Mouse (Mus musculus): ENCODE measurements around the gene Fam107a. TPM values are rescaled to one million over a fixed set of nuclear protein-coding genes. Genes with fewer than 3 reads are reported as not detected.

Gene Fam107a
- polyA plus RNA-seq, 1 experiment from 2014 or later, result 0.43 TPM

- Histone ChIP-seq H3K27ac (no peak overlapping the region), H3K27me3 (replicated peaks) (no peaks in the 10 kb centered on the region), H3K4me1 (replicated peaks) (no peaks in the 10 kb centered on the region), H3K9me3 (no peaks in the 10 kb centered on the region), H3K4me2 (replicated peaks) (no peak overlapping the region), H3K36me3 (no peaks in the 10 kb centered on the region), H3K4me3 (replicated peaks) (no peak overlapping the region), H3K9ac (no peak overlapping the region)
- no peak for ATAC-seq
- 76% methylated on average over 5 of the region's 5 CpGs for WGBS
Observed at GRCm38 (mm10) chr14:8260214-8260613, 57.6 kb downstream of the Fam107a start.

GRCm38 (mm10) chr14:8259166-8259565 is 58.7 kb downstream of the Fam107a start, which contains the start of gene Acox2:
Acox2 (minus strand) TSS chr14:8259353.
- H3K9me3 ChIP-seq, result no peaks in the 10 kb centered on the region
- no peak within 1 kb of the TSS for H3K4me3 ChIP-seq (replicated peaks)
- ATAC-seq, result no peak; the same call in 1 of the 2 replicates
- H3K9ac ChIP-seq, result no peak within 1 kb of the TSS
- no peaks in the 10 kb centered on the region for H3K27me3 ChIP-seq (replicated peaks)
- no peak within 1 kb of the TSS for H3K4me2 ChIP-seq (replicated peaks)
- H3K36me3 ChIP-seq, result no peaks in the 10 kb centered on the region
- H3K4me1 ChIP-seq (replicated peaks), result no peaks in the 10 kb centered on the region
- H3K27ac ChIP-seq, result no peak within 1 kb of the TSS
- 79% methylated on average over 3 of the region's 3 CpGs for WGBS

GRCm38 (mm10) chr14:8258752-8259151 is 59.1 kb downstream of the Fam107a start:
- WGBS, result 55% methylated on average over 3 of the region's 3 CpGs
- Histone ChIP-seq H3K27me3 (replicated peaks) (no peaks in the 10 kb centered on the region), H3K4me3 (replicated peaks) (no peak overlapping the region), H3K4me2 (replicated peaks) (no peak overlapping the region), H3K9me3 (no peaks in the 10 kb centered on the region), H3K27ac (no peak overlapping the region), H3K4me1 (replicated peaks) (no peaks in the 10 kb centered on the region), H3K36me3 (no peaks in the 10 kb centered on the region), H3K9ac (no peak overlapping the region)
- ATAC-seq, result no peak

GRCm38 (mm10) chr14:8258335-8258627 is 59.5 kb downstream of the Fam107a start:
- Histone ChIP-seq H3K9me3 (no peaks in the 10 kb centered on the region), H3K9ac (no peak overlapping the region), H3K36me3 (no peaks in the 10 kb centered on the region), H3K27ac (no peak overlapping the region), H3K4me1 (replicated peaks) (no peaks in the 10 kb centered on the region), H3K27me3 (replicated peaks) (no peaks in the 10 kb centered on the region), H3K4me2 (replicated peaks) (no peak overlapping the region), H3K4me3 (replicated peaks) (no peak overlapping the region)
- WGBS, result 37% methylated on average over 3 of the region's 3 CpGs
- ATAC-seq, result no peak

GRCm38 (mm10) chr14:8257521-8258334 is 60.1 kb downstream of the Fam107a start:
- Histone ChIP-seq H3K9ac (no peak overlapping the region), H3K4me3 (replicated peaks) (no peak overlapping the region), H3K9me3 (no peaks in the 10 kb centered on the region), H3K27ac (no peak overlapping the region), H3K4me1 (replicated peaks) (no peaks in the 10 kb centered on the region), H3K4me2 (replicated peaks) (no peak overlapping the region), H3K36me3 (no peaks in the 10 kb centered on the region), H3K27me3 (replicated peaks) (no peaks in the 10 kb centered on the region)
- peak; percentile 67; the same call in 1 of the 2 replicates for ATAC-seq
- 40% methylated on average over 7 of the region's 7 CpGs for WGBS

GRCm38 (mm10) chr14:8256881-8257280 is 60.9 kb downstream of the Fam107a start:
- Histone ChIP-seq H3K9me3 (no peaks in the 10 kb centered on the region), H3K27ac (no peak overlapping the region), H3K4me3 (replicated peaks) (no peak overlapping the region), H3K4me1 (replicated peaks) (no peaks in the 10 kb centered on the region), H3K27me3 (replicated peaks) (no peaks in the 10 kb centered on the region), H3K4me2 (replicated peaks) (no peak overlapping the region), H3K36me3 (no peaks in the 10 kb centered on the region), H3K9ac (no peak overlapping the region)
- 70% methylated on average over 5 of the region's 5 CpGs for WGBS
- ATAC-seq, result no peak

GRCm38 (mm10) chr14:8256072-8256471 is 61.8 kb downstream of the Fam107a start:
- no peak overlapping the region for H3K9ac ChIP-seq
- H3K36me3 ChIP-seq, result no peaks in the 10 kb centered on the region
- H3K27me3 ChIP-seq (replicated peaks), result no peaks in the 10 kb centered on the region
- no peak overlapping the region for H3K27ac ChIP-seq
- H3K4me1 ChIP-seq (replicated peaks), result no peaks in the 10 kb centered on the region
- H3K4me2 ChIP-seq (replicated peaks), result no peak overlapping the region
- no peak for ATAC-seq
- H3K4me3 ChIP-seq (replicated peaks), result no peak overlapping the region
- H3K9me3 ChIP-seq, result no peaks in the 10 kb centered on the region
- WGBS, result 78% methylated on average over 6 of the region's 6 CpGs

GRCm38 (mm10) chr14:8255076-8255729 is 62.6 kb downstream of the Fam107a start:
- Histone ChIP-seq H3K4me2 (replicated peaks) (no peak overlapping the region), H3K36me3 (no peaks in the 10 kb centered on the region), H3K9me3 (no peaks in the 10 kb centered on the region), H3K27ac (no peak overlapping the region), H3K4me1 (replicated peaks) (no peaks in the 10 kb centered on the region), H3K4me3 (replicated peaks) (no peak overlapping the region), H3K27me3 (replicated peaks) (no peaks in the 10 kb centered on the region), H3K9ac (no peak overlapping the region)
- WGBS, result 67% methylated on average over 7 of the region's 7 CpGs
- ATAC-seq, result 0 out of 2 replicates have a peak, but pooled peaks have one; percentile 7

- no peak overlapping the region for H3K27ac ChIP-seq
- no peaks in the 10 kb centered on the region for H3K36me3 ChIP-seq
- no peak overlapping the region for H3K9ac ChIP-seq
- no peaks in the 10 kb centered on the region for H3K4me1 ChIP-seq (replicated peaks)
- no peak overlapping the region for H3K4me2 ChIP-seq (replicated peaks)
- WGBS, result 90% methylated on average over 8 of the region's 8 CpGs
- H3K4me3 ChIP-seq (replicated peaks), result no peak overlapping the region
- H3K27me3 ChIP-seq (replicated peaks), result no peaks in the 10 kb centered on the region
- ATAC-seq, result 0 out of 2 replicates have a peak, but pooled peaks have one; percentile 42
- H3K9me3 ChIP-seq, result no peaks in the 10 kb centered on the region
Observed at GRCm38 (mm10) chr14:8251330-8251885, 66.4 kb downstream of the Fam107a start.

- Histone ChIP-seq H3K27ac (no peak overlapping the region), H3K4me1 (replicated peaks) (no peaks in the 10 kb centered on the region), H3K9me3 (no peaks in the 10 kb centered on the region), H3K27me3 (replicated peaks) (no peaks in the 10 kb centered on the region), H3K4me2 (replicated peaks) (no peak overlapping the region), H3K4me3 (replicated peaks) (no peak overlapping the region), H3K9ac (no peak overlapping the region), H3K36me3 (no peaks in the 10 kb centered on the region)
- WGBS, result 66% methylated on average over 9 of the region's 9 CpGs
- no peak for ATAC-seq
Observed at GRCm38 (mm10) chr14:8250141-8250871, 67.5 kb downstream of the Fam107a start.

- no peak overlapping the region for H3K4me3 ChIP-seq (replicated peaks)
- no peak overlapping the region for H3K9ac ChIP-seq
- no peaks in the 10 kb centered on the region for H3K9me3 ChIP-seq
- H3K36me3 ChIP-seq, result no peaks in the 10 kb centered on the region
- H3K27ac ChIP-seq, result no peak overlapping the region
- 78% methylated on average over 1 of the region's 1 CpGs for WGBS
- ATAC-seq, result no peak
- H3K4me1 ChIP-seq (replicated peaks), result no peaks in the 10 kb centered on the region
- no peak overlapping the region for H3K4me2 ChIP-seq (replicated peaks)
- H3K27me3 ChIP-seq (replicated peaks), result no peaks in the 10 kb centered on the region
Observed at GRCm38 (mm10) chr14:8249206-8249605, 68.6 kb downstream of the Fam107a start.

GRCm38 (mm10) chr14:8246878-8247277 is 70.9 kb downstream of the Fam107a start:
- WGBS, result 73% methylated on average over 8 of the region's 8 CpGs
- H3K4me3 ChIP-seq (replicated peaks), result no peak overlapping the region
- no peak overlapping the region for H3K9ac ChIP-seq
- ATAC-seq, result no peak
- H3K27ac ChIP-seq, result no peak overlapping the region
- H3K9me3 ChIP-seq, result no peaks in the 10 kb centered on the region
- no peaks in the 10 kb centered on the region for H3K36me3 ChIP-seq
- 0 out of 2 replicates have a peak, but pooled peaks cover 3% of the 10 kb centered on the region for H3K4me1 ChIP-seq (replicated peaks)
- no peaks in the 10 kb centered on the region for H3K27me3 ChIP-seq (replicated peaks)
- H3K4me2 ChIP-seq (replicated peaks), result no peak overlapping the region
